Mouse (Mus musculus): ENCODE measurements around the gene Enox1. TPM values are rescaled to one million over a fixed set of nuclear protein-coding genes. Genes with fewer than 3 reads are reported as not detected.

Gene Enox1
- polyA plus RNA-seq, 1 experiment from 2014 or later, result 0.40 TPM

- DNase-seq (no peak), ATAC-seq (ENCODE audit: low read depth) (no peak)
- H3K4me3 ChIP-seq (replicated peaks), result no peak overlapping the region
- H3K4me1 ChIP-seq (replicated peaks), result no peaks in the 10 kb centered on the region
- no peak overlapping the region for H3K27ac ChIP-seq
- no peak overlapping the region for H3K9ac ChIP-seq
- no peaks in the 10 kb centered on the region for H3K27me3 ChIP-seq
- WGBS (ENCODE audit: insufficient replicate concordance), result 76% methylated on average over 5 of the region's 5 CpGs
- H3K4me2 ChIP-seq, result no peak overlapping the region
- H3K9me3 ChIP-seq (replicated peaks), result 0 out of 2 replicates have a peak, but pooled peaks cover 3% of the 10 kb centered on the region
- H3K36me3 ChIP-seq, result no peaks in the 10 kb centered on the region
Observed at GRCm38 (mm10) chr14:77716981-77717380, 560.4 kb downstream of the Enox1 start.

GRCm38 (mm10) chr14:77718814-77719213 lies 562.3 kb downstream of the Enox1 start:
- Histone ChIP-seq H3K4me2 (no peak overlapping the region), H3K27ac (no peak overlapping the region), H3K9me3 (replicated peaks) (no peaks in the 10 kb centered on the region), H3K4me3 (replicated peaks) (no peak overlapping the region), H3K36me3 (no peaks in the 10 kb centered on the region), H3K4me1 (replicated peaks) (no peaks in the 10 kb centered on the region), H3K27me3 (no peaks in the 10 kb centered on the region), H3K9ac (no peak overlapping the region)
- ATAC-seq (ENCODE audit: low read depth), result no peak
- WGBS (ENCODE audit: insufficient replicate concordance), result 54% methylated on average over 8 of the region's 8 CpGs
- DNase-seq, result no peak

GRCm38 (mm10) chr14:77738056-77738455 lies 581.5 kb downstream of the Enox1 start:
- H3K27me3 ChIP-seq, result no peaks in the 10 kb centered on the region
- H3K9ac ChIP-seq, result no peak overlapping the region
- DNase-seq, result no peak
- WGBS (ENCODE audit: insufficient replicate concordance), result 47% methylated on average over 3 of the region's 3 CpGs
- H3K4me2 ChIP-seq, result no peak overlapping the region
- no peak overlapping the region for H3K27ac ChIP-seq
- H3K4me3 ChIP-seq (replicated peaks), result no peak overlapping the region
- no peaks in the 10 kb centered on the region for H3K36me3 ChIP-seq
- H3K9me3 ChIP-seq (replicated peaks), result no peaks in the 10 kb centered on the region
- ATAC-seq (ENCODE audit: low read depth), result no peak
- H3K4me1 ChIP-seq (replicated peaks), result no peaks in the 10 kb centered on the region

- Histone ChIP-seq H3K9me3 (replicated peaks) (no peaks in the 10 kb centered on the region), H3K4me3 (replicated peaks) (no peak overlapping the region), H3K27me3 (no peaks in the 10 kb centered on the region), H3K4me1 (replicated peaks) (no peaks in the 10 kb centered on the region), H3K27ac (no peak overlapping the region), H3K36me3 (no peaks in the 10 kb centered on the region), H3K4me2 (no peak overlapping the region), H3K9ac (no peak overlapping the region)
- ATAC-seq (ENCODE audit: low read depth), result no peak
- no peak for DNase-seq
- WGBS (ENCODE audit: insufficient replicate concordance), result 61% methylated on average over 7 of the region's 7 CpGs
Observed at GRCm38 (mm10) chr14:77738751-77739365, 582.3 kb downstream of the Enox1 start.

- ATAC-seq (ENCODE audit: low read depth) (no peak), DNase-seq (no peak)
- Histone ChIP-seq H3K4me3 (replicated peaks) (no peak overlapping the region), H3K36me3 (no peaks in the 10 kb centered on the region), H3K27ac (no peak overlapping the region), H3K4me1 (replicated peaks) (no peaks in the 10 kb centered on the region), H3K9me3 (replicated peaks) (no peaks in the 10 kb centered on the region), H3K4me2 (no peak overlapping the region), H3K9ac (no peak overlapping the region), H3K27me3 (no peaks in the 10 kb centered on the region)
Observed at GRCm38 (mm10) chr14:77739376-77739775, 582.8 kb downstream of the Enox1 start.

- no peaks in the 10 kb centered on the region for H3K27me3 ChIP-seq
- ATAC-seq (ENCODE audit: low read depth) (no peak), DNase-seq (no peak)
- no peaks in the 10 kb centered on the region for H3K36me3 ChIP-seq
- H3K4me1 ChIP-seq (replicated peaks), result no peaks in the 10 kb centered on the region
- H3K4me3 ChIP-seq (replicated peaks), result no peak overlapping the region
- H3K9ac ChIP-seq, result no peak overlapping the region
- no peak overlapping the region for H3K27ac ChIP-seq
- 74% methylated on average over 5 of the region's 5 CpGs for WGBS (ENCODE audit: insufficient replicate concordance)
- no peaks in the 10 kb centered on the region for H3K9me3 ChIP-seq (replicated peaks)
- H3K4me2 ChIP-seq, result no peak overlapping the region
Observed at GRCm38 (mm10) chr14:77744638-77745240, 588.2 kb downstream of the Enox1 start.

- Histone ChIP-seq H3K27ac (no peak overlapping the region), H3K9ac (no peak overlapping the region), H3K4me2 (no peak overlapping the region), H3K4me1 (replicated peaks) (no peaks in the 10 kb centered on the region), H3K27me3 (no peaks in the 10 kb centered on the region), H3K4me3 (replicated peaks) (no peak overlapping the region), H3K36me3 (no peaks in the 10 kb centered on the region), H3K9me3 (replicated peaks) (no peaks in the 10 kb centered on the region)
- no peak for DNase-seq
- ATAC-seq (ENCODE audit: low read depth), result no peak
Observed at GRCm38 (mm10) chr14:77748920-77749319, 592.4 kb downstream of the Enox1 start.

Other genes with a start within 250 kb of the Enox1 start
- gene Ccdc122, start 120.0 kb upstream of the Enox1 start, polyA plus RNA-seq (2015; fragmentation: Nextera tagmentation; extraction: Ambion mirVana), result 2.3 and 2.5 TPM in 2 replicates
- 5.1 and 5.5 TPM in 2 replicates for gene Lacc1, start 119.9 kb upstream of the Enox1 start, polyA plus RNA-seq (2015; fragmentation: Nextera tagmentation; extraction: Ambion mirVana)